In the genomic region with DNA sequence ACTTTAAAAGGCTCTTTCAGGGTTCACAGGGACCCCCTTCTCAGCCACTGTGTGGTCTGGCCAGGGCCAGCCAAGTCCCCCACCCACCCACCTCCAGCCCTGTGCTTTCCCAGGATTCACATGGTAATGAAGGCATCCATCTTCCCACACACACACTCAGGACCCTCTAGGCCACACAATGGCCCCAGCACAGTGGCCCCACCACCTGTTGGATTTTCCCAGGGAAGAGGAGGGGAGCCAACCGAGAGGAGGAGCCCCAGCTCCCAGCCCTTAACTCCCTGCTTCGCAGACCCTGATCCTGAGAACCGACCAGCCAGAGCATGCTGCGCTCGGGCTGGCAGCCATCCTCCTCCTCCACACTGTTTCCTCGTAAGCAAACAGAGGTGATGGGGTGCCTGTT, we compare ENCODE assay signal across 8 mouse cellular contexts. TPM values are rescaled to one million over a fixed set of nuclear protein-coding genes. Genes with fewer than 3 reads are reported as not detected.
DNase-seq lines count a peak whose midpoint lies in the region; ATAC-seq lines count a peak whose summit lies in the region.

No protein-coding gene starts in this region.

- peak; percentile 95 for ATAC-seq in hindbrain, embryonic 12.5 days (ENCODE audit: low FRiP score)
- peak; percentile 83 for ATAC-seq in midbrain, embryonic 14.5 days (ENCODE audit: low FRiP score, low TSS enrichment)

- no peaks in the 10 kb centered on the region; the same call in 1 of the 2 replicates for H3K27me3 ChIP-seq in heart, embryonic 10.5 days (ENCODE audit: insufficient read depth, poor library complexity, severe bottlenecking)
- no peaks in the 10 kb centered on the region for H3K27me3 ChIP-seq in hindbrain, embryonic 12.5 days
- H3K27me3 ChIP-seq in midbrain, embryonic 14.5 days (ENCODE audit: control insufficient read depth, insufficient read depth, low read length) = no peaks in the 10 kb centered on the region

- H3K4me1 ChIP-seq in heart, embryonic 10.5 days = peaks cover 6% of the 10 kb centered on the region; the same call in 1 of the 2 replicates
- H3K4me1 ChIP-seq in hindbrain, embryonic 12.5 days = peaks cover 28% of the 10 kb centered on the region
- 0 out of 2 replicates have a peak, but pooled peaks cover 3% of the 10 kb centered on the region for H3K4me1 ChIP-seq in midbrain, embryonic 14.5 days (ENCODE audit: control insufficient read depth, insufficient read depth, low read length)

- no peak for DNase-seq in heart, embryonic 10.5 days (ENCODE audit: low spot score)
- DNase-seq in heart, adult 8-10 months (ENCODE audit: low spot score) = no peak
- DNase-seq in embryo, embryonic 10.5 days (ENCODE audit: low spot score) = peak; percentile 76
- DNase-seq in midbrain, embryonic 14.5 days = peak; percentile 68
- DNase-seq in spleen, postnatal 14 days (ENCODE audit: low spot score in 2 of 2) = no peak
- DNase-seq in adrenal gland, adult 18-20 months (ENCODE audit: low spot score in 2 of 2) = no peak
- DNase-seq in urinary bladder, postnatal 4 days (ENCODE audit: low spot score in 2 of 2) = no peak

- H3K9ac ChIP-seq in hindbrain, embryonic 12.5 days = no peak overlapping the region
- H3K9ac ChIP-seq in midbrain, embryonic 14.5 days (replicated peaks; ENCODE audit: low read length) = no peak overlapping the region

- H3K27ac ChIP-seq in heart, embryonic 10.5 days = peak overlapping the region; percentile 59; the same call in 1 of the 2 replicates
- H3K27ac ChIP-seq in hindbrain, embryonic 12.5 days = peak overlapping the region; percentile 70
- H3K27ac ChIP-seq in midbrain, embryonic 14.5 days (replicated peaks; ENCODE audit: low read depth, low read length) = peak overlapping the region; percentile 61; the same call in 1 of the 2 replicates

- H3K4me2 ChIP-seq in hindbrain, embryonic 12.5 days (replicated peaks) = no peak overlapping the region
- no peak overlapping the region for H3K4me2 ChIP-seq in midbrain, embryonic 14.5 days (ENCODE audit: low read length)

- no peak overlapping the region for H3K4me3 ChIP-seq in heart, embryonic 10.5 days
- no peak overlapping the region for H3K4me3 ChIP-seq in hindbrain, embryonic 12.5 days
- H3K4me3 ChIP-seq in midbrain, embryonic 14.5 days (replicated peaks; ENCODE audit: low read depth, low read length) = no peak overlapping the region

- WGBS in heart, embryonic 10.5 days = 43% methylated on average over 6 of the region's 6 CpGs
- WGBS in hindbrain, embryonic 12.5 days = 16% methylated on average over 6 of the region's 6 CpGs
- WGBS in midbrain, embryonic 14.5 days = 9% methylated on average over 6 of the region's 6 CpGs

- no peaks in the 10 kb centered on the region for H3K36me3 ChIP-seq in heart, embryonic 10.5 days
- H3K36me3 ChIP-seq in hindbrain, embryonic 12.5 days = no peaks in the 10 kb centered on the region
- no peaks in the 10 kb centered on the region for H3K36me3 ChIP-seq in midbrain, embryonic 14.5 days (ENCODE audit: control insufficient read depth, insufficient read depth, low read length)

- no peaks in the 10 kb centered on the region for H3K9me3 ChIP-seq in heart, embryonic 10.5 days
- no peaks in the 10 kb centered on the region for H3K9me3 ChIP-seq in hindbrain, embryonic 12.5 days (replicated peaks)
- no peaks in the 10 kb centered on the region for H3K9me3 ChIP-seq in midbrain, embryonic 14.5 days (ENCODE audit: control insufficient read depth, low read length)

RNA-seq across cellular contexts. Expression of gene Id1, which starts 18.0 kb away (rescaled TPM):
- polyA plus RNA-seq in heart, embryonic 10.5 days (2016; fragmentation: Nextera tagmentation; extraction: Ambion mirVana) = 92.5 and 124 TPM in 2 replicates
- total RNA-seq in heart, adult 8-10 months (2022) = 10 to 100 TPM; 43.3 to 63.6 (median 58.4) TPM
- polyA plus RNA-seq in hindbrain, embryonic 12.5 days (2016; fragmentation: Nextera tagmentation; extraction: Ambion mirVana) = 157 and 159 TPM in 2 replicates
- polyA plus RNA-seq in midbrain, embryonic 14.5 days (2014; fragmentation: Nextera tagmentation; extraction: Ambion mirVana) = 33.5 and 38.8 TPM in 2 replicates
- total RNA-seq in adrenal gland, adult 18-20 months (2021) = 10 to 100 TPM; 51.8 to 93.4 TPM

RNA-seq across cellular contexts. Expression of gene Mcts2, which starts 31.2 kb away (rescaled TPM):
- 28.0 and 33.2 TPM in 2 replicates for polyA plus RNA-seq in heart, embryonic 10.5 days (2016; fragmentation: Nextera tagmentation; extraction: Ambion mirVana)
- total RNA-seq in heart, adult 8-10 months (2022) = 10 to 100 TPM; 15.0 to 19.6 (median 16.6) TPM
- 34.9 and 40.5 TPM in 2 replicates for polyA plus RNA-seq in hindbrain, embryonic 12.5 days (2016; fragmentation: Nextera tagmentation; extraction: Ambion mirVana)
- 39.9 and 41.4 TPM in 2 replicates for polyA plus RNA-seq in midbrain, embryonic 14.5 days (2014; fragmentation: Nextera tagmentation; extraction: Ambion mirVana)
- total RNA-seq in adrenal gland, adult 18-20 months (2021) = 10 to 100 TPM; 23.5 to 25.8 TPM

RNA-seq across cellular contexts. Expression of gene Cox4i2, which starts 35.9 kb away (rescaled TPM):
- 18.8 and 21.1 TPM in 2 replicates for polyA plus RNA-seq in heart, embryonic 10.5 days (2016; fragmentation: Nextera tagmentation; extraction: Ambion mirVana)
- total RNA-seq in heart, adult 8-10 months (2022) = 10 to 100 TPM; 10.3 to 16.2 (median 12.4) TPM
- 5.0 and 5.3 TPM in 2 replicates for polyA plus RNA-seq in hindbrain, embryonic 12.5 days (2016; fragmentation: Nextera tagmentation; extraction: Ambion mirVana)
- 5.4 and 5.6 TPM in 2 replicates for polyA plus RNA-seq in midbrain, embryonic 14.5 days (2014; fragmentation: Nextera tagmentation; extraction: Ambion mirVana)
- 1 to 10 TPM; 2.5 to 3.8 TPM for total RNA-seq in adrenal gland, adult 18-20 months (2021)

RNA-seq across cellular contexts. Expression of gene H13, which starts 48.8 kb away (rescaled TPM):
- polyA plus RNA-seq in heart, embryonic 10.5 days (2016; fragmentation: Nextera tagmentation; extraction: Ambion mirVana) = 84.1 and 103 TPM in 2 replicates
- 10 to 100 TPM; 34.4 to 36.3 (median 35.1) TPM for total RNA-seq in heart, adult 8-10 months (2022)
- polyA plus RNA-seq in hindbrain, embryonic 12.5 days (2016; fragmentation: Nextera tagmentation; extraction: Ambion mirVana) = 153 and 157 TPM in 2 replicates
- 177 and 184 TPM in 2 replicates for polyA plus RNA-seq in midbrain, embryonic 14.5 days (2014; fragmentation: Nextera tagmentation; extraction: Ambion mirVana)
- 100 to 1,000 TPM; 151 to 170 TPM for total RNA-seq in adrenal gland, adult 18-20 months (2021)

Comparison
In these comparisons a context has a peak if more than half of its experiments do, and no peak if none do; other contexts are left out.
1. DNase-seq: peak in embryo, embryonic 10.5 days (single experiment) and midbrain, embryonic 14.5 days (single experiment); none in heart, embryonic 10.5 days (single experiment), heart, adult 8-10 months (single experiment), spleen, postnatal 14 days (0 of 2), adrenal gland, adult 18-20 months (0 of 2) and urinary bladder, postnatal 4 days (0 of 2).
2. Peak in every context shown above with its lines, with median percentiles within 50 percentile points of each other: H3K27ac ChIP-seq.